Mouse (Mus musculus) cerebellum, adult 11 months (tissue): ENCODE measurements around the gene Olfr411.

Source experiments
- DNase-seq: peaks from one replicate; pipeline ENCODE4 v3.0.0; 2022

Gene Olfr411

GRCm38 (mm10) chr11:74352550-74352949 is at the start of gene Olfr411:
Gene Olfr411, minus strand, starts transcription at chr11:74352650.
- no peak for DNase-seq

DNA sequence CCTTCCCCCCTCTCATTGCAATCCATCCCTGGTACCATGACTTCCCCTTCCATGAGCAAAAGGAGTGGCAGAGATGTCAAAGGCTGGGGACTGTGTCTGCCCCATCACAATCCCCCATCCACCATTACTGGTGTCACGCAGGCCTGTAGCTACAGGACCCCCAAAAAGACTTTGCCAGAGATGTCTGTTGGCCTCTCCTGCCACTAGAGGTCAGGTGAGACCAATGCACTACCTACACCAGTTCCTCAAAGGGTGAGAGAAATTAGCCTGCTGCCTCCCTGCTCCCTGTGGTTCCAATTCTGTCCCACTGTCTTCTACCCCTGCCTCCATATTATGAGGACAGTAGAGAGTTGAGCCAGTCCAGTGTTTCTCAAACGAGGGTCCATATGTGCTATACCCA is 49.7 kb upstream of the Olfr411 start:
- DNase-seq = no peak

GRCm38 (mm10) chr11:74395583-74395982 is 43.1 kb upstream of the Olfr411 start:
- no peak for DNase-seq

DNA sequence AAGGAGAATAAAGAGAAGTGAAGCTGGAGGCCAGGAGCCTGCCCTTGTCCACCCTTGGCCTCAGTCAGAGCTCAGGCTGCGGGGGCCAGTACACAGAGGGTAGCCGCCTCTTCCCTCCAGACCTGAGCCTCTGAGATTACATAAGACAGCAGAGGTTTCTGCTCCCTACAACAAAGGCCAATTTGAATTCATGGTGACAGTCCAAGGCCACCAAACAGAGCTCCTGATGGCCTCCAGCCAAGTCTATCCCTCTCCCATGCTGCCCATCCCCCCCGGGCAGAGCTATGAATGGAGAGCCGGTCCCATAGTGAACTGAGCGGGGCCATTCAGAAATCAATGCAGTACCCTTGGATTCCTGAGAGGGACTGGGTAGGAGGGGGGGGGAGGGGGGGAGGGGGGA is 41.0 kb upstream of the Olfr411 start:
- no peak for DNase-seq

GRCm38 (mm10) chr11:74392903-74393302 is 40.5 kb upstream of the Olfr411 start:
- no peak for DNase-seq

DNA sequence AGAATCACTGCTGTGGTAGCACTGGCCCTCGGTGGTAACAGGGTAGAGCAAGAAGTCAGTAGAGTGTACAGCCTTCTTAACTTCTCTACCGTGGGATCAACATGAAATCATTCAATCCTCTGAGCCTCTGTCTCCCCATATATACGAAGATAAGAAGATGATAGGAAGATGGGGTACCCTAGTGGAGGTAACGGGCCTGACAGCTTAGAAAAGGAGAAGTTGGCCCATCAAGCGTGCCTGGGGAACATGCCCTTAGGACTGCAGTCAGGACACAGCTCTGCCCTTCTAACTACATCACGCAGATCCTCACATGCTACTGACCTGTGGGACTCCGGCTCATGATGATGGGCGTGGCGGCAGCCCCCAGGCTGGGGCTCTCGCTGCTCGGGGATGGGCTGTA is 39.4 kb upstream of the Olfr411 start:
- DNase-seq = no peak

GRCm38 (mm10) chr11:74387203-74387602 is 34.8 kb upstream of the Olfr411 start:
- no peak for DNase-seq

DNA sequence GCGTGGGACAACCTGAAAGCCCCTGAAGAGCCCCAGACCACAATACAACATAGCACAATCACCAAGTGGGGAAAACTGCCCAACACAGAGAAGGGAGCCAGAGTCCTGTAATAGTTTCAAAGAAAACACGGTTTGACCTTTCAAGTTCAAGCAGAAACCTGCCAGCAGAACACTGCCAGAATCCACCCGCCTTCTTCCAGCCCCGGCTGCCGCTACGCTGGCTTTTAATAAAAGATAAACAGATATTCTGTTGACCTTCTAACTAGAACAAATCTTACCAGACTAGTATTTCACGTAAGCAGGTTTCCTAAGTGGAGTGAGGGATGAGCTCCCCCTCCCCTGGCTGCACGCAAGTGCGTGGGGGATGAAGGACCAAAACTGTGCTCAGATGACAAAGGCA is 33.2 kb upstream of the Olfr411 start:
- DNase-seq = no peak

DNA sequence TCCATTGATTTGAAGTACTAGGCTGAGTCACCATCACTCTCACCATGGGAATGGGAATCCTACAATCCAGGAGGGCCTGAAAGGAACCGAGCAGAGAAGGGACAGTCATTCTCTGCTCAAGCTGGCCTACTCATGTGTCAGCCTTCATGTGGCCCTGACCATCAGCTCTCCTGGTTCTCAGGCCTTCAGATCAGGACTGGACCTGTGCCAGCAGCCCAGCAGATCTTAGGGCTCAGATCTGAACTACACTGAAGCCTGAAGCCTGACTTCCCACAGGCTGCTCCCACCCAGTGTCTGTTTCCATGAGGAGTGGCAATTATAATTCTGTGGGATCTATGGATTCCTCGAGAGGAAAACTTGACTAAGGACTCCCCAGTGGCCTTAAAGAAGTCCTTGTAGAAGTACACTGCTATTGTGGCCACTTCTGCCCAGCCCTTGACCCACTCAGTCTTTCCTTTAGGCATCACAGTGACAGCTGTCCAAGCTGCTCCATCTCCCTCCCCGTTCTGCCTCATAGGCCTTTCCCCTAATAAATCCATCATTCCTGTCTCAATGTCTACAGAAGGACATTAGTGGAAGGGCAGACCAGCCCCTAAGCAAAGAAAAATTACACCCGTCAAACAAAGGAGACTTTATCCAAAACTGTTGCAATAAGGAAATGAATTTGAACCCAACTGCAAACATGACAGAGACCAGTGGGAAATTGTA is 26.9 kb upstream of the Olfr411 start:
- DNase-seq = no peak

DNA sequence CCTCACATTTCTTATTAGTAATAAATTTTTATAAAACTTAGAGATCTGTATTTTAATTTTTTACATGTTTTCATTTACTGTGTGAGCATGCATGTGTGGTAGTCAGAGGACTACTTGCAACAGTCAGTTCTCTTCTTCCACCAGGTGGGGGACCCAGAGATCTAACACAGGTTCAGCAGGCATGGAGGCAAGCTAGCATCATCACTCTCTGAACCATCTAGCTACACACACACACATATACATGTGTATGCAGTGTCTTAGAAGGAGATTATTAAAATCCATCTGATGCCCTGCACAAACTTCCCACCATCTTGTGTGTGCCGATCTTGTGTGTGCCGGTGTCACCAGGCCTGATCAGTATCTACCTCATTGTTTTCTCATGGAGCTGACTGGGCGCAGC is 24.4 kb upstream of the Olfr411 start:
- peak; percentile 28 for DNase-seq

GRCm38 (mm10) chr11:74371393-74372100 is 19.1 kb upstream of the Olfr411 start:
- DNase-seq = peak; percentile 58

DNA sequence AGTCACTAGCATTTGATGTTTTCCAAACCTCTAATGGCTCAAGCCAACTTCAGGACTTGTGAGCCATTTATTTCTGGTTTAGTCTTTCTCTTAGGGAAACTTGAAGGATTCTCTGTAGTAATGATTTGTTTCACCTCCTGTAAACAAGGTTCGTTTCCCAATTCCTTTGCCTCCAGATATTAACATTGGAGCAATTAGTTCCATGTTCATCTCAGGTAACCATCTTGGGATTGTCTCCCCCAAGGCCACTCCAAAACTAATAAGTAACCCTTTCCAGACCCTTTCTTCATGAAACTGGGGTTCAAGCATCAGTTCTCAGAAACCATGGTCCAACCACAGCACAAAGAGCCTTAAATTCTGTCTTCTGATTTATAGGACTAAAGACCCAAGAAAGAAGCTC is 9.3 kb upstream of the Olfr411 start, which contains the start of gene Olfr412:
Olfr412 (plus strand) TSS at position 301 of the 400 bp plus-strand sequence.
- DNase-seq = no peak

DNA sequence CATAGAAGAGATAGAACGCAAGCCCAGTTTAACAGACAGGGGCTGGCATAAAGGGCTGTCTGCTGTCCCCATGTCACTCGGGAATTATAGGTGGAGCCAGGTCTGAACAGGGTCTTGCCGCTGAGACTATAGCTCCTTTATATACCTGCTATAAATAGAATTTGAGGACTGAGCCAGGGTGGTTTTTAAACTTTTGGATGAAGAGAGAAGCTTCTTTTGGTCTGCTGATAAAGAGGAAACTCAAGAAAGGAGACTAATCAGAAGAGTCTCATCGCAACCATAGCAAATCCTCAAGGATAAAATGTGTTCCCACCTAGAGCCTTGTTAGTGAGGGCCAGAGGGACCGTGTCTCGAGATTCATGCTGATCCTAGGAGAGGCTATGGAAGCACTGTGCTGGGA is 14.5 kb downstream of the Olfr411 start, which contains the start of gene Olfr410:
Olfr410 (minus strand) TSS at position 101 of the 400 bp plus-strand sequence.
- no peak for DNase-seq

GRCm38 (mm10) chr11:74328781-74329180 is 23.7 kb downstream of the Olfr411 start:
- no peak for DNase-seq

GRCm38 (mm10) chr11:74326044-74326443 is 26.4 kb downstream of the Olfr411 start:
- DNase-seq = no peak
